Mouse (Mus musculus): ENCODE results near the gene Gm17334.

- no peak for TF ChIP-seq CTCF (conservative IDR thresholded peaks at IDR 0.05; ENCODE audit: insufficient read depth, insufficient read length, low read depth, low read length)
- no peak for TF ChIP-seq POLR2A (IDR thresholded peaks at IDR 0.05; ENCODE audit: low read depth, low read length)
Measured at GRCm38 (mm10) chr11:53757612-53758011, 15.4 kb downstream of the Gm17334 start.

All from kidney, adult 2 months (tissue).